Mouse (Mus musculus) ES-E14 (cell line): ENCODE measurements around the gene Mb21d2. TPM values are rescaled to one million over a fixed set of nuclear protein-coding genes. Genes with fewer than 3 reads are reported as not detected.

Experiments used
- DNase-seq: peaks from one replicate; pipeline ENCODE4 v3.0.0-alpha.2; 2013; ENCODE audit warnings: low read depth, low spot score
- H3K27ac ChIP-seq: 2 replicates; pipeline ENCODE4 v1.5.1; 2012; ENCODE audit warnings: low read depth, mild to moderate bottlenecking, low read length, moderate library complexity, mixed read lengths; ENCODE audit not compliant: poor library complexity, insufficient read depth, severe bottlenecking
- H3K36me3 ChIP-seq: 2 replicates; pipeline ENCODE4 v1.6.1; 2012; ENCODE audit warnings: mild to moderate bottlenecking, low read length, moderate library complexity, mixed read lengths; ENCODE audit not compliant: control insufficient read depth, poor library complexity, insufficient read depth, severe bottlenecking
- H3K4me1 ChIP-seq, 2 experiments: fragments of 150-350 bp in 1 of 2; sonication (generic) in 1 of 2; 2 replicates each; pipeline ENCODE4 v1.6.1; 2012; ENCODE audit warnings: low read length in 2 of 2, mild to moderate bottlenecking in 1 of 2, mixed read lengths in 1 of 2; ENCODE audit not compliant: control insufficient read depth in 2 of 2, insufficient read depth in 2 of 2, poor library complexity in 1 of 2
- H3K4me3 ChIP-seq, 2 experiments: fragments of 150-350 bp in 1 of 2; sonication (generic) in 1 of 2; 2 replicates each; pipeline ENCODE4 v1.5.1; 2012; ENCODE audit warnings: low read length in 2 of 2, low read depth in 1 of 2, mild to moderate bottlenecking in 1 of 2, mixed read lengths in 1 of 2; ENCODE audit not compliant: insufficient read depth in 1 of 2, poor library complexity in 1 of 2, severe bottlenecking in 1 of 2
- H3K9ac ChIP-seq: 2 replicates; pipeline ENCODE4 v1.6.1; 2012; ENCODE audit warnings: low read depth, mild to moderate bottlenecking, low read length, mixed read lengths; ENCODE audit not compliant: poor library complexity, insufficient read depth, severe bottlenecking
- H3K9me3 ChIP-seq: fragments of 150-350 bp; sonication (generic); 2 replicates; pipeline ENCODE4 v1.6.1; 2012; ENCODE audit warnings: low read depth, mild to moderate bottlenecking, low read length; ENCODE audit not compliant: control insufficient read depth, insufficient read depth
- CHD2 ChIP-seq: IDR thresholded peaks from 2 replicates; pipeline ENCODE4 v1.6.1; 2014; ENCODE audit warnings: mild to moderate bottlenecking, low read depth, low read length, inconsistent platforms
- HCFC1 ChIP-seq: IDR thresholded peaks from 2 replicates; pipeline ENCODE4 v1.6.1; 2012; ENCODE audit warnings: low read length, inconsistent platforms, borderline replicate concordance; ENCODE audit not compliant: insufficient read depth
- MAFK ChIP-seq: IDR thresholded peaks from 2 replicates; pipeline ENCODE4 v1.6.1; 2014; ENCODE audit warnings: mild to moderate bottlenecking, low read depth, low read length, inconsistent platforms; ENCODE audit not compliant: insufficient read depth
- ZC3H11A ChIP-seq: IDR thresholded peaks from 2 replicates; pipeline ENCODE4 v1.6.1; 2012; ENCODE audit warnings: low read depth, mild to moderate bottlenecking, inconsistent platforms, low read length, borderline replicate concordance
- ZNF384 ChIP-seq: IDR thresholded peaks from 2 replicates; pipeline ENCODE4 v1.6.1; 2012; ENCODE audit warnings: low read depth, low read length, inconsistent platforms
- in situ Hi-C, 2 experiments: fragments of 600-800 bp; cut with MboI; formaldehyde crosslinking; loops; one replicate each; pipeline ENCODE4 v1.15.1; 2025; ENCODE audit warnings: low sequenced_read_pairs in 2 of 2, inconsistent platforms in 1 of 2; ENCODE audit not compliant: unreplicated experiment in 2 of 2
- total RNA-seq: library from RNA; depleted of rRNA; stranded (reverse); fragments of 300-350 nt; gene quantifications from 2 replicates; pipeline ENCODE4 v1.2.3, GENCODE M21; 2012

Mb21d2 gene
- total RNA-seq, 1 experiment, result 15.3 TPM

DNA sequence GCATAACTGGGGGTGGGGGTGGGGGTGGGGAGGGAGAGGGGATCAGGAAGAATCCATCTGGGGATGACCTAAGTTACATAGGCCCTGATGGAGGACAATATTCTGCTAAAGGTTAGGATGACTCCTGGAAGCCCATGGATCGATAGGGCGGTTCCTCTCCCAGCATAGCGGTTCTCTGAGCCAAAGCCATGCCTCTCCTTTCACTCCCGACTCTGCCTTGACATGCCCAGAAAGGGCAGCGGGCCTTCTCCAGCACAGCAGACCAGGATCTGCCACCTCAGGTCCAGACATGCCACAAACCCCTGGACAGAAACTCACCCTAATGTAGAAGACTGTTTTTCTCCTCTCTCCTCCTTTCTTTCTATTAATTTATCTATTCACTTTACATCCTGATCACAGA lies 44.8 kb downstream of the Mb21d2 start:
- peaks cover 5 to 23% of the 10 kb centered on the region in 2 experiments; a peak in 2 of 4 replicates for H3K4me1 ChIP-seq
- TF ChIP-seq HCFC1 (no peak), ZC3H11A (no peak), MAFK (no peak), ZNF384 (no peak), CHD2 (no peak)
- DNase-seq, result no peak

DNA sequence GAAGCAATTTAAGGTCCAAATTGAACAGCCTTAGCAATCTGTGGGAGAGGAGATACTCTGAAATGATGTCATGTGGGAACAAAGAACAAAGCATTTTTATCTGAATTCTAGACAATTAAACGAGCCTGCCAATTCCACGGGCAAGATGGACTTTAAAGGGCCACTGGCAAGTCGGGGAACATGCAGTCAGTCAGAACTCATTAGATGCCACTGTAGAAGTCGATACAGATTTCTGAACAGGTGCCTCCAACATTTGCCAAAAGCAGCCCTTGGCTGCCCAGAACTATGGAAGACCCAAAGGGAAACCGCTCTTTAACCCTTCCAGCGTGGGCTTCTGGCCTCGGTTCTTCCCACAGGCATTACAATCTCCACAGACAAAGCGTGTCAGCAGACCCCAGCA lies 45.8 kb downstream of the Mb21d2 start:
- H3K27ac ChIP-seq, result no peak overlapping the region
- DNase-seq, result no peak
- H3K36me3 ChIP-seq, result no peaks in the 10 kb centered on the region
- H3K4me1 ChIP-seq, result peaks cover 7 to 29% of the 10 kb centered on the region in 2 experiments; a peak in 3 of 4 replicates
- H3K9me3 ChIP-seq, result no peaks in the 10 kb centered on the region
- H3K4me3 ChIP-seq, result no peak overlapping the region
- in situ Hi-C loops, result no loop called here
- no peak overlapping the region for H3K9ac ChIP-seq
- TF ChIP-seq ZNF384 (no peak), MAFK (no peak), CHD2 (no peak), ZC3H11A (no peak), HCFC1 (no peak)

More for the DNA sequence above, 44.8 kb downstream of the Mb21d2 start:
- no peaks in the 10 kb centered on the region for H3K36me3 ChIP-seq
- no peaks in the 10 kb centered on the region for H3K9me3 ChIP-seq
- H3K4me3 ChIP-seq, result no peak overlapping the region
- in situ Hi-C loops, result no loop called here
- H3K9ac ChIP-seq, result no peak overlapping the region
- H3K27ac ChIP-seq, result no peak overlapping the region

- H3K27ac ChIP-seq, result no peak overlapping the region
- no peak overlapping the region for H3K9ac ChIP-seq
- H3K9me3 ChIP-seq, result no peaks in the 10 kb centered on the region
- peaks cover 7 to 32% of the 10 kb centered on the region in 2 experiments; a peak in 3 of 4 replicates for H3K4me1 ChIP-seq
- no peaks in the 10 kb centered on the region for H3K36me3 ChIP-seq
- TF ChIP-seq ZNF384 (no peak), CHD2 (no peak), MAFK (no peak), ZC3H11A (no peak), HCFC1 (no peak)
- DNase-seq, result no peak
- H3K4me3 ChIP-seq, result no peak overlapping the region
- in situ Hi-C loops, result no loop called here
Observed at GRCm38 (mm10) chr16:28882687-28883428, 46.6 kb downstream of the Mb21d2 start.

- TF ChIP-seq ZNF384 (no peak), ZC3H11A (no peak), MAFK (no peak), CHD2 (no peak), HCFC1 (no peak)
- Histone ChIP-seq H3K27ac (no peak overlapping the region), H3K9ac (no peak overlapping the region), H3K36me3 (no peaks in the 10 kb centered on the region), H3K4me1 (peaks cover 7 to 34% of the 10 kb centered on the region in 2 experiments; a peak in 3 of 4 replicates), H3K4me3 (no peak overlapping the region), H3K9me3 (no peaks in the 10 kb centered on the region)
- DNase-seq, result no peak
- in situ Hi-C loops, result no loop called here
Observed at GRCm38 (mm10) chr16:28881787-28882186, 47.7 kb downstream of the Mb21d2 start.

DNA sequence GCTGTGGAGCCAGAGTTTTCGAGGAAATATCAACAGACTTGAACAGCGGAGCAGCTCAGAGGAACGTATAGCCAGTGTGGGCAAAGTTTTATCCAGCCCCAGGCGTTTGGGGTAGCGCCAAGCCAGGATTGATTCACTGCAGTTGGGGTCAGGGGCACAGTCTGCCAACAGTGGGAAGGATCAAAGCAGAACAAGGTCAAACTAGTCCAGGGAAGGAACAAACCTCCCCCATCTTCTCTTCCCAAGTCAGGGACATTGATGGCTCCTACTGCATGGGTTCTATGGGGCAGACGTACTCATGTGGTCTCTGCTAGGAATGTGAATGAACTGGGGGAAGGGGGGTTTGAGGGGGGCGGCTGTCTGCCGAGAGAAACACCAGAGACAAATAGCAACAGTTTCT lies 48.7 kb downstream of the Mb21d2 start:
- H3K36me3 ChIP-seq, result no peaks in the 10 kb centered on the region
- peaks cover 7 to 34% of the 10 kb centered on the region in 2 experiments; a peak in 3 of 4 replicates for H3K4me1 ChIP-seq
- no peak for DNase-seq
- H3K27ac ChIP-seq, result no peak overlapping the region
- no peak overlapping the region for H3K9ac ChIP-seq
- TF ChIP-seq ZC3H11A (no peak), MAFK (no peak), HCFC1 (no peak), ZNF384 (no peak), CHD2 (no peak)
- no peak overlapping the region for H3K4me3 ChIP-seq
- in situ Hi-C loops, result no loop called here
- H3K9me3 ChIP-seq, result no peaks in the 10 kb centered on the region
